Mouse (Mus musculus) ES-Bruce4 (cell line): ENCODE measurements at regions not wholly inside any gene's neighbourhood (a gene's known extent, or its start where the extent isn't known, plus 50 kb on each side); places are given as distances from the start of the nearest gene placed in this dataset.

ENCODE experiments used
- H3K27ac ChIP-seq: 2 replicates; pipeline ENCODE4 v1.5.1; 2012; ENCODE audit warnings: low read length, inconsistent platforms; ENCODE audit not compliant: insufficient read depth
- H3K27me3 ChIP-seq: 2 replicates; pipeline ENCODE4 v1.6.1; 2012; ENCODE audit warnings: mild to moderate bottlenecking, low read length, inconsistent platforms; ENCODE audit not compliant: control insufficient read depth, poor library complexity, insufficient read depth, severe bottlenecking
- H3K36me3 ChIP-seq: 2 replicates; pipeline ENCODE4 v1.6.1; 2012; ENCODE audit warnings: inconsistent platforms, mild to moderate bottlenecking, low read length, moderate library complexity; ENCODE audit not compliant: control insufficient read depth, poor library complexity, insufficient read depth, severe bottlenecking
- H3K4me1 ChIP-seq: one replicate; pipeline ENCODE4 v1.8.1; 2011; ENCODE audit warnings: low read length; ENCODE audit not compliant: control insufficient read depth, insufficient read depth
- H3K4me3 ChIP-seq: 2 replicates; pipeline ENCODE4 v1.5.1; 2011; ENCODE audit warnings: low read depth, mild to moderate bottlenecking, low read length
- H3K9ac ChIP-seq: 2 replicates; pipeline ENCODE4 v1.6.1; 2012; ENCODE audit warnings: low read depth, mild to moderate bottlenecking, inconsistent platforms; ENCODE audit not compliant: poor library complexity, severe bottlenecking
- H3K9me3 ChIP-seq: replicated peaks from 2 replicates; pipeline ENCODE4 v1.6.1; 2012; ENCODE audit warnings: mild to moderate bottlenecking, low read length, inconsistent platforms; ENCODE audit not compliant: control insufficient read depth, poor library complexity, insufficient read depth, severe bottlenecking
- CTCF ChIP-seq: IDR thresholded peaks from one replicate; pipeline ENCODE4 v1.8.1; 2011; ENCODE audit warnings: low read depth, low read length
- EP300 ChIP-seq: IDR thresholded peaks from 2 replicates; pipeline ENCODE4 v1.6.1; 2011; ENCODE audit warnings: low read depth, low read length; ENCODE audit not compliant: insufficient read depth
- POLR2A ChIP-seq: IDR thresholded peaks from one replicate; pipeline ENCODE4 v1.8.1; 2011; ENCODE audit warnings: low read length; ENCODE audit not compliant: insufficient read depth

DNA sequence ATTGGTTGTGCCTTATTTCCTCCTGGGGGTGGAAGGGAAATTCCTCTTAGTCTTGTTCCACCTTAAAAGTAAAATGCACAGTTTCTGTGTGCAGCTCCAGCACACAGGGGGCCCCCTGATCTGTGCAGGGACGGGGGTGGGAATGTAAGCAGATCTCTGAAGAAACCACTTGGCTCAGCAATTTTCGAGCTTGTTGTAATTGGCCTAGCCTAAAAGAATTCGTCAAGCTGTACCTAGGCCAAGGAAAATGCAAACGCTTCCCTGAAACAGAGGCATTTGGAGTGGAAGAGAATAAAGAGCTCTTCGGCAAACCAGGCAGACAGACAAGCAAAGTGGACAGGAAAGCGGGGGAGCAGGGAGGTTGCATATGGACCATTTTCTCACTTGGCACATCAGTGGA is 308.5 kb upstream of the Ubash3b start:
- Histone ChIP-seq H3K9ac (no peak overlapping the region), H3K4me1 (no peaks in the 10 kb centered on the region), H3K27ac (no peak overlapping the region), H3K4me3 (no peak overlapping the region), H3K27me3 (no peaks in the 10 kb centered on the region), H3K9me3 (no peaks in the 10 kb centered on the region), H3K36me3 (no peaks in the 10 kb centered on the region)
- no peak for TF ChIP-seq CTCF
- TF ChIP-seq EP300, result no peak
- no peak for TF ChIP-seq POLR2A

DNA sequence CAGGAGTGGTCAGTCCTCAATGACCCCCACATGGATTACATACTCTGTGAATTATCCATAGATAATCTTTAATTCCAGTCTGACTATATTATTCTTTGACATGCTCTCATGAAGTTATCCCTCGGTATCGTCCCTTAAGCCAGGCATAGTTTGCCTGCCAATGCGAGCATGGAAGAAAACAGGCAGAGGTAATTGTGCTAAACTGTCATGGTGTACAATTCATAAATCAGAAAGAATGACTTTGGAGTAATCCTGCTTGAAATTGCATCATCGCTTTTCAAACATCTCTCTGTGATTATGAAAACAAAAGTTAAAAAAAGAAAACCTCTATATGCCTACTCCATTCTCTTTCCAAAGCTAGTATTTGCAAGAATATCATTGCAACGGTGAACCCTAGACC is 307.9 kb upstream of the Ubash3b start:
- no peaks in the 10 kb centered on the region for H3K36me3 ChIP-seq
- no peak overlapping the region for H3K9ac ChIP-seq
- no peaks in the 10 kb centered on the region for H3K27me3 ChIP-seq
- H3K4me3 ChIP-seq, result no peak overlapping the region
- H3K9me3 ChIP-seq, result no peaks in the 10 kb centered on the region
- H3K4me1 ChIP-seq, result no peaks in the 10 kb centered on the region
- H3K27ac ChIP-seq, result no peak overlapping the region
- TF ChIP-seq POLR2A (no peak), CTCF (no peak), EP300 (no peak)

DNA sequence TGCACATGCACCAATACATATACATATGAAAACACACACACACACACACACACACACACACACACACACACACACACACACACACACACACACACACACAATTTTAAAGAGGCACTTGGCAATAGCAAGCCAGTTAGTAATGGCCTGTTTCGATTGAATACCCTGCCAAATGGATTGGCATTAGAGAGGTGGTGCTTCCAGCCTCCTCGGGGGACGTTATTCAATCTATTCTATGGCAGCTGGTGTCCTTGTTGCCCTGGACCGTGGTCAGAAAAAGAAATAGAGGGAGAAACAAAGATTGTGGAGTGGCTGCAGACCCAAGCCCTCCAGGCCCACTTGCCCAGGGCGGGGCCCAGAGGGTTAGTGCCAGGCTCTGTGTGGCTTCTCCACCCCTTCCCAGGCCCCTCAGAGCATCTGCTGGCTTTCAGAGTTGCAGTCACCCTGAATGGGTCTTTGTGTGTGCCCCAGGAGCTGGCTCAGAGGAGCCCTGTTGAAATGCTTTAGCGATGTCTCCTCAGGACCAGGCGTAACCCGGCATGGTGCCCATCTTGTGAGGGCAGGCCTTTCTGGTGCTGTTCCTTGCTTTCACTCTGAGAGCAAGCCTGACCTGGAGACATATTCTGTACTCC is 302.7 kb upstream of the Ubash3b start:
- H3K9me3 ChIP-seq, result no peaks in the 10 kb centered on the region
- H3K36me3 ChIP-seq, result no peaks in the 10 kb centered on the region
- no peaks in the 10 kb centered on the region for H3K4me1 ChIP-seq
- no peak overlapping the region for H3K9ac ChIP-seq
- H3K27ac ChIP-seq, result no peak overlapping the region
- TF ChIP-seq EP300, result no peak
- TF ChIP-seq CTCF, result no peak
- no peak for TF ChIP-seq POLR2A
- H3K4me3 ChIP-seq, result no peak overlapping the region
- no peaks in the 10 kb centered on the region for H3K27me3 ChIP-seq

DNA sequence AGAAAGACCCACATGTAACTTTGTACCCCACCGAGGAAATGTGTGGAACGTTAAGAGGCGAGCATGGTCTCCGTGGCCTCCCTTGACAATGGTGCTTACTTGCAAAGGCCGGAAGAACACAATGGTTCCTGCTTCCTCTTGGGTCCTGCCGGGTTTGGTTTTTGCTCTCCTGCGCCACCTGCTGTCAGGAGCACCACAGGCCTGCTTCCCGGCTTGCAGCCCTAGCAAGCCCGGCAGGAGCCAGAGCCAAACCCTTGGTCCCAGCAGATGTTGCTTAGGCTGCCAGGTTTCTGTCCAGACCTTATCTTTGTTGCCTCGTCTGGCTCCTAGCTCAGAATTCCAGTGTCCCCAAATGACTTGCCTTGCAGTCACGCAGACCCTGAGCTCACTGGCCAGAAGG is 300.2 kb upstream of the Ubash3b start:
- no peak overlapping the region for H3K9ac ChIP-seq
- no peak for TF ChIP-seq EP300
- peak; percentile 80 for TF ChIP-seq CTCF
- no peaks in the 10 kb centered on the region for H3K4me1 ChIP-seq
- no peaks in the 10 kb centered on the region for H3K27me3 ChIP-seq
- H3K27ac ChIP-seq, result no peak overlapping the region
- no peak overlapping the region for H3K4me3 ChIP-seq
- no peaks in the 10 kb centered on the region for H3K36me3 ChIP-seq
- H3K9me3 ChIP-seq, result no peaks in the 10 kb centered on the region

DNA sequence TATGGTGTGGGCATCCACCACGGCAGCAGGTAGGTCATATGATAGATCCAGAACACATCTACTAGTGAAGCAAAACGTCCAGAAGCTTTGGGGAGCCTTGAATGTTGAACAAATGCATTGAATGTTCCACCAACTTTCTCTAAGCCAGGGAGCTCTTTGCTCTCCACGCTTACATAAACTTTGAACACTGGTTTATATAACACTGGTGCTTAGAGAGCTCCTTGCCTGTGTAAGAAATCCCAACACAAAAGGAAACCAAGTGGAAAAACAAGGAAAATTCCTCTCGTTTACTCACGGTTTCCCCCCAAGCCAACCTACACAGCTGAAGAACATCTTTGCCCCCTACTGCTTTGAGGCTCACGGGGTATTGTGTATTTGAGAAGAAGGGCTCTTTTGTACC is 299.2 kb upstream of the Ubash3b start:
- no peaks in the 10 kb centered on the region for H3K9me3 ChIP-seq
- no peaks in the 10 kb centered on the region for H3K27me3 ChIP-seq
- TF ChIP-seq POLR2A, result no peak
- TF ChIP-seq EP300, result no peak
- TF ChIP-seq CTCF, result no peak
- no peak overlapping the region for H3K4me3 ChIP-seq
- H3K9ac ChIP-seq, result no peak overlapping the region
- H3K36me3 ChIP-seq, result no peaks in the 10 kb centered on the region
- no peak overlapping the region for H3K27ac ChIP-seq
- H3K4me1 ChIP-seq, result no peaks in the 10 kb centered on the region

DNA sequence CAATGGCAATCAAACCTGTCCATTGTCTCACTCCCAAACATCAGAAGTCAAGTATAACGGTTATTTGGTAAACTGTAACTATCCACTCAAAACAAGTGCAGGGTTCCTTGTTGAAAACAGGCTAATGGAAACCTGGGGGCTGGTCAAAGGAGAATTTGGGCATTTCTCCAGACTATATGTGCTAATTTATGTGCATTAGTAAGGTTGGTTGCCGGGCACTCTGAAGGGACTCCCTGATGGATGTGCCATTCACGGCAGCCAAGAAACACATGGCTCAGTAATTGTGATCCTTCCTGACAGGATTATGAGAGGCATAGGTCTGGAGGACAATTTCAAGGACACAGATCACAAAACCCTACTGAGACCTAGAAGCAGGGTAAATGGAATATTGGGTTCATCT is 295.5 kb upstream of the Ubash3b start:
- no peak overlapping the region for H3K4me3 ChIP-seq
- H3K9me3 ChIP-seq, result no peaks in the 10 kb centered on the region
- no peak overlapping the region for H3K9ac ChIP-seq
- no peak overlapping the region for H3K27ac ChIP-seq
- H3K27me3 ChIP-seq, result no peaks in the 10 kb centered on the region
- no peak for TF ChIP-seq POLR2A
- TF ChIP-seq CTCF, result no peak
- no peak for TF ChIP-seq EP300
- H3K36me3 ChIP-seq, result no peaks in the 10 kb centered on the region
- no peaks in the 10 kb centered on the region for H3K4me1 ChIP-seq
